Mouse (Mus musculus): ENCODE data around the gene Pgpep1.

Gene Pgpep1

GRCm38 (mm10) chr8:70691230-70691629, 31.0 kb upstream of the Pgpep1 start:
- no peak for DNase-seq (ENCODE audit: low spot score in 2 of 2)

- no peak for DNase-seq (ENCODE audit: low spot score in 2 of 2)
These were observed 29.8 kb upstream of the Pgpep1 start for GRCm38 (mm10) chr8:70689892-70690390.

DNA sequence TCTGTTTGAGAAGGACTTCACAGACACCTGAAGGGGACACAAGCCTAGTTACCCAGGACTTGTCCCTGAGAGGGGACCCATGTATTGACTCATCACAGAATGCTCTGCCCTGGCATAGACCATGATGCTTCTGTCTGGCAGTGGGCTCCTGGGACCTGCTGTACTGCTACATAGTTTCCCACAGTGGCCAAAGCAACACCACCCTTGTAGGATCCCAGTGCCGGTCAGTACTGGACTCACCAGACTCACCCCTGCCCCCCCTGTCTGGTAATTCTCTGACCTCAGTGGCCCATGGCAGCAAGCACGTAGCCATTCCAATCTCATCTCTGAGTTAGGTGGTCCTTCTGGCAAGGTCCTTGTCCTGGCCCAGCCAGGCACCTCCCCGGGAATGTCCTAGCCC, 27.9 kb upstream of the Pgpep1 start:
- no peak for DNase-seq (ENCODE audit: low spot score in 2 of 2)

GRCm38 (mm10) chr8:70687576-70687975, 27.4 kb upstream of the Pgpep1 start:
- no peak for DNase-seq (ENCODE audit: low spot score in 2 of 2)

GRCm38 (mm10) chr8:70684291-70684690, 24.1 kb upstream of the Pgpep1 start:
- DNase-seq (ENCODE audit: low spot score in 2 of 2), result peak; percentile 83 to 88

DNA sequence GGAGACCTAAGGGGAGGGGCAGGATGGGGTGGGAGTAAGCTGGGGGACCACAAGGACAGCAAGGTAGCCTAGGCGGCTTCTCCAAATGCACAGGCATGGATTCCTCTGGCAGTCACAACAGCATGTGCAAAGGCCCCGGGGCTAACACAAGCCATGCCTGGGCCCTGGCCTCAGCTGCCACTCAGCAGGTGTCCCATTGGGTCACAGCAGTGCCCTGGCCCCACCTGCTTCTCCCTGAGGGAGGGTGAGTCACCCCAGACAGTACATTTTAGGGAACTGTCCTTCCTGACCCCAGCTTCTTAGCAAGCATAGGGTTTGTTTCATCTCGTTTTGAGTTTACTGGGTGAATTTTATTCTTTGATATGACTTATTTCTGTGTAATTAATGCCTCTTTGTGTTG, 22.5 kb upstream of the Pgpep1 start:
- DNase-seq (ENCODE audit: low spot score in 2 of 2), result no peak

GRCm38 (mm10) chr8:70682193-70682592, 22.0 kb upstream of the Pgpep1 start:
- DNase-seq (ENCODE audit: low spot score in 2 of 2), result peak; percentile 62 to 67

DNA sequence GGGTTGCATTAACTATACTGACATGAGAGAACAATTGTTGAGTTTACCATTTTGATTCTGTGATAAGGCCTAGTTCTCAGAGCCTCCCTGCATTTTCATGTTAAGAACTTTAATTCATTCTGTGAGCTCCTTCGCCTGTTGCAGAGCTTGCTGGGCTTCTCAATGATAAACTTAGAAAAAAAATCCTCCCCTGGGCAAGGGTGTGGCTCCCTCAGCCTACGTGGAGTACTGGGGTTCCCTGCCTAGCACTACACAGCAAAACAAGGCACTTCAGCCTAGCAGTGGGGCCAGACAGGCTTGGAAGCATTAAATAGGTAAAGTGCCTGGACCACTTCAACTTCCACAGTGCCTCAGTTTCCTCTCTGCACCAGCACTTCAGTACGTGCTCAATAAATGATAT, 21.2 kb upstream of the Pgpep1 start:
- no peak for DNase-seq (ENCODE audit: low spot score in 2 of 2)

DNA sequence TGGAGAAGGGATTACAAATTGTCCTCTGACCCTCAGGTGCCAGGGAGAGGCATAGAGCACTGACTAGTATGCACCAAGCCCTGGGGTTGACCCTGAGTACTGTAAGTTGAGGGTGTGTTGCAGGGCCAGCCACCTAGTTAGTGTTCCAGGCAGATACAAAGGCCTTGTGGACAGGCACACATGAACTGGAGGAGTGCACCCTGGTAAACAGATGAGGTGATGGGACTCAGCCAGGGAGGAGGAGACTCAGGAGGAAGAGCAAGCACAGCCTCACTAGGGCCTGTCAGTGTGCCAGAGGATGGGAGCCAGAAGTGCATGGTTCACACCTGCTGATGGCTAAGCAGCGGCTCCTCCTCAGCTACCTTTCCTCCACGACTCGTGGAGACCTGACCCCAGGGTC, 19.9 kb upstream of the Pgpep1 start:
- no peak for DNase-seq (ENCODE audit: low spot score in 2 of 2)

DNA sequence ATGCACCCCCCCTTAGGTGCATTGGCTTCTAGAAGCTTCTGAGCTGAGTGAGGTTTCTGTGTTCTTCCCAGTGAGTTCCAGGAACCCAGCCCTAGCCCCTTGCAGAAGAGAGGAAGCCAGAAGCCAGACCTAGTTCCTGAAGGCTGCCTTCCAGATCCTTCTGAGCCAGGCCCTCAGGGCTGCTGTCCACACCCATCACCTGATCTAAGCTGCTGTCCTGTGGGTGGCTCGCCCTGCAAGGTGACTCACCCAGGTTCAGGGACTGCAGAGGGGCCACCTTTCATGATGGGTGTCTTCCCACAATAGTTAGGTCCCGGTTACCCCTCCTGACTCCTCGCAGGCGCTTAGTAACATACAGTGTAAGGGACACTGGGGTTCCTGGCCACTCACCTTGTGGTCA, 19.2 kb upstream of the Pgpep1 start:
- no peak for DNase-seq (ENCODE audit: low spot score in 2 of 2)

DNA sequence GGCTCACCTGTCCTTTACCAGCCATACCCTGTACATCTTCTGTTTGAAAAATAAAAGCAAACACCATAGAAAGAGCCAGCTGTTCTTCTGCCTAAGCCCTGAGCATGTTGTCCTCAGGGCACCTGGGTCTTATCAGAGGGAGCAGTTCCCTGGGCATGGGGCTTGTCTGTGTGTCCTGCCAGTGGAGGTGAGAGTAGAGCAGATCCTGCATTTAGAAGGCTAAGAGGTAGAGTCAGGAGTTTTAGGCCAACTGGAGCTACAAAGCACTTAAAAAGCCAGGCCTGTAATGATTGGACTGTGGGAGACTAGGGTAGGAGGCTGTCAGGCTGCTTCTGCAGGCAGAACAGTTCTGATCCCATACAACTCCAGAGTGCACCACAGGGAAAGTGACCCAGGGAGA, 18.5 kb upstream of the Pgpep1 start:
- no peak for DNase-seq (ENCODE audit: low spot score in 2 of 2)

GRCm38 (mm10) chr8:70677451-70678080, 17.4 kb upstream of the Pgpep1 start:
- DNase-seq (ENCODE audit: low spot score in 2 of 2), result no peak

DNA sequence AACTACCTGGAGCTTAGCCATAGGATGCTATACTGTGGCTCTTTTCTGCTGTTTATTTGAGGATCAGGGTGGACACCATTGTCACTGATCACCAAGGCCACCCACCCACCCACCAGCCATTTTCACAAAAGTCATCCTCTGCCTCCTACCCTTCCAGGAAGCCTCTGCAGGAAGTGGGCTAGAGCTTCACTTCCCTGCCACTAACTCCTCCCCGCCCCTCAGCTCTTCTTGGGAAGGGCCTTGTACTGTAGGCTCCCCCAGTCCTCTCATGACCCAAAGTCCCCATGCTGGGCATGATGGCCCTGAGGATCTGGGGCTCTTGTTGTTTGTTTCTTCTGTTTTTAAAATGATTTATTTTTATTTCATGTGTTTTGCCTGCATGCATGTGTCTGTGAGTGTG, 15.1 kb upstream of the Pgpep1 start:
- DNase-seq (ENCODE audit: low spot score in 2 of 2), result no peak

DNA sequence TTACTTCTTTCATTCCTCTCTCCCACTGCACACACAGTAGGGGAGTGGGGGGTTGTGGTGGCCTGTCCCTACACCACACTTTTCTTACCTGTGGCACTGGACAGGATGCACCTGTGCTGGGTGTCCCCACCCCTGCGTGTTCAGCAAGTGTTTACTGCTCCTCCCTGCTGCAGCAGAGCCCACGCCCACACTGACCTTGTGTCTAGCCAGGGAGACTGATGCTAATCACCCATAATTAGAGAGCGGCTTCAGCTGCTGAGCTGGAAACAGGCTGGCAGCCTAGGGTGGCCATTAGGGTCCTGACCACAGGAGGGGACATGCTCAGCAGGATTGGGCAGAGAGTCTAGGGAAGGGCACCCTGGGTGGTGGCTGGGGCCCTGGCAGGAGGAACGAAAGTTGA, 14.5 kb upstream of the Pgpep1 start:
- no peak for DNase-seq (ENCODE audit: low spot score in 2 of 2)

- no peak for DNase-seq (ENCODE audit: low spot score in 2 of 2)
These were observed 13.9 kb upstream of the Pgpep1 start for GRCm38 (mm10) chr8:70674109-70674508.

- peak; percentile 99 for DNase-seq (ENCODE audit: low spot score in 2 of 2)
These were observed 13.1 kb upstream of the Pgpep1 start, which contains the start of gene Lsm4 for GRCm38 (mm10) chr8:70673079-70673856. Gene Lsm4 (plus strand): TSS chr8:70673248.

- no peak for DNase-seq (ENCODE audit: low spot score in 2 of 2)
These were observed 12.3 kb upstream of the Pgpep1 start for GRCm38 (mm10) chr8:70672325-70673078.

DNA sequence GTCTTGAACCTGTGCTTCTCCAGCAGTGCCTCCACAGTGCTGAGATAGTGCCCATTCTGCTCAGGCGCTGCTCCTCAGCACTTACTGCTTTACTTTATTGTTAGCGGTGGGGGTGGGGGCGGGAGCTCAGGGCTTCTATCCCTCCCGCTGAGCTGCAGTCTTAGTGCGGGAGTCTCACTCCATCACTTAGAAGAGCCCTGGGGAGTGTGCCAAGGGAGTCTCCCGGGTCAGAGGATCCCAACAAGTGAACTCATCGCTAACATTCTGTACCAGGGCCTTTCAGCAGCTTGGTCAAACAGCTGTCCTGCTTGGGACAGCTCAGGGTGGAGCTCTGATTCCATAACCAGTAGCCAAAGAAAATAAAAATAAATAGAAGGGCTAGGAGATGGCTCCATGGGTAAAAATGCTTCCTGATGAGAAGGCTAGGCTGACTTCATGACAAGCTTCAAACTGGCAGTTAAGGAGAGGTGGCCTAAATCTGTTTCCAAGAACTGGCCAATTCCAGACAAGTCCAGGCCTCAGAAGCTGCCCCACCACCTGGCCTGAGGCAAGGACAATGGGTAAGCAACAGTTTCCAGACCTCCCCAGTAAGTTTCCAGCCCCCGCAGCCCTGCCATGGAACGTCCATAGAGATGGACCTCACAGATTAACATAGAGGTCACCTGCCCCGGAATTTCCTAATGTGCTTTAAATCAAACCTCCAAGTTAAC, 11.6 kb upstream of the Pgpep1 start:
- no peak for DNase-seq (ENCODE audit: low spot score in 2 of 2)

DNA sequence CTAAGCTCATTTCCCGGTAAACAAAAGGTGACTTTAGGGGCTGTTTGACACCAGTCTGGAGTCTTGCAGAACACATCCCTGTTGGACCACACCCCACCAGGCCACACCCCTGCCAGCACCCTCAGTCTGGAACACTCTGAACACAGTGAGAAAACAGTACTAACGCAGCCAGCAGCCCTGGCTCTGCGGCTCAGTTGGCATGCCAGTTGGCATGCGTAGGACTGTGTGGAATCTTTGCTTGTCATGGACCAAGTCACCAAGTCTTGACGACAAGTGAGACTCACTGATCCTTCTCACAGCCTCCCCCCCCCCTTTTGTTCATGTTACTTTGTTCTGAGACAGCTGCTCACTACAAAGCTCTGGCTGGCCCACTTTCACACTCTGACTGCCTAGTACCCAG, 6.9 kb upstream of the Pgpep1 start:
- DNase-seq (ENCODE audit: low spot score in 2 of 2), result peak; percentile 55 to 62

DNA sequence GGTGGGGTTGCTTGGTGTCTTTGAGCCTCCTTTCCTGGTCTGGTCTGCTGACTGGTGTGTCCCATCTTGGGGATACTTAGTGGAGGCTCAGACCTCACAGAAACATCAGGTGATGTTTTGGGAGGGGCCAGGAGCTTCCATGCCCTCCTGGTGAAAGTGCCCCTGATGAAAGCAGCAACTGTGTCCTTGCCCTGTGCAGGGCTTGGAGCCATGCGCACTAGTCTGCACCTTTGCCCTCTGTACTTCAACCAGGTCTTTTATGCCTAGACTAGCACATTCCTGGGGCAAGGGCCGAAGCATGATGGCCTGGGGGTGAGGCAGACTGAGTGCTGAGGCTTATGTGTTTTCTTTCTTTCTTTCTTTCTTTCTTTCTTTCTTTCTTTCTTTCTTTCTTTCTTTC, 5.4 kb upstream of the Pgpep1 start:
- DNase-seq (ENCODE audit: low spot score in 2 of 2), result no peak

DNA sequence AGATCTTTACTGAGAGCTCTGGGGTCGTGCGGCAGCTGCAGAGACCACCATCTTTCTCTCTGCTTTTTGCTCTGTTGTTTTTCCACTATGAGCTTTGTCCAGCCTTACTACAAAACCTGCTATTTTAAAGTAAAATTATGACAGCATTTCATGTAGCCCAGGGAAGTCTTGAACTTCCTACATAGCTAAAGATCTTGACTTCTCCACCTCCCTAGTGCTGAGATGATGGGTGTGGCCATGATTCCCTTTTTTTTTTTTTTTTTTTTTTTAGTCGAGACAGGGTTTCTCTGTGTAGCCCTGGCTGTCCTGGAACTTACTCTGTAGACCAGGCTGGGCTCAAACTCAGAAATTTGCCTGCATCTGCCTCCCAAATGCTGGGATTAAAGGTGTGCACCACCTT, 4.4 kb upstream of the Pgpep1 start:
- DNase-seq (ENCODE audit: low spot score in 2 of 2), result no peak

- DNase-seq (ENCODE audit: low spot score in 2 of 2), result no peak
These were observed 3.5 kb upstream of the Pgpep1 start for GRCm38 (mm10) chr8:70663691-70664090.

Measured in frontal cortex, postnatal 36 days (tissue).